Mouse (Mus musculus): ENCODE measurements around the gene Cemip2. TPM values are rescaled to one million over a fixed set of nuclear protein-coding genes. Genes with fewer than 3 reads are reported as not detected.
A peak's percentile ranks its signal among the peaks of the same experiment; 100 is the strongest.

Gene Cemip2
- polyA plus RNA-seq, 1 experiment, result 0.12 TPM

GRCm38 (mm10) chr19:21776671-21777070, 1.5 kb upstream of the Cemip2 start:
- Histone ChIP-seq H3K27me3 (replicated peaks) (peaks cover 15% of the 10 kb centered on the region), H3K4me1 (peaks cover 38% of the 10 kb centered on the region), H3K36me3 (replicated peaks; ENCODE audit: low read length) (peaks cover 7% of the 10 kb centered on the region), H3K4me3 (replicated peaks) (no peak overlapping the region), H3K9me3 (no peaks in the 10 kb centered on the region)
- TF ChIP-seq FLI1 (IDR thresholded peaks at IDR 0.05; ENCODE audit: low read length) (no peak), GATA1 (IDR thresholded peaks at IDR 0.05; ENCODE audit: borderline replicate concordance, low read length) (no peak)

GRCm38 (mm10) chr19:21777171-21777731, 891 bp upstream of the Cemip2 start:
- no peak for TF ChIP-seq GATA1 (IDR thresholded peaks at IDR 0.05; ENCODE audit: borderline replicate concordance, low read length)
- no peak for TF ChIP-seq FLI1 (IDR thresholded peaks at IDR 0.05; ENCODE audit: low read length)
- Histone ChIP-seq H3K27me3 (replicated peaks) (peaks cover 15% of the 10 kb centered on the region), H3K36me3 (replicated peaks; ENCODE audit: low read length) (peaks cover 10% of the 10 kb centered on the region), H3K9me3 (no peaks in the 10 kb centered on the region), H3K4me1 (peaks cover 38% of the 10 kb centered on the region), H3K4me3 (replicated peaks) (peak overlapping the region; percentile 97)

- H3K4me1 ChIP-seq, result peaks cover 43% of the 10 kb centered on the region
- H3K4me3 ChIP-seq (replicated peaks), result peak overlapping the region; percentile 97
- no peak for TF ChIP-seq GATA1 (IDR thresholded peaks at IDR 0.05; ENCODE audit: borderline replicate concordance, low read length)
- TF ChIP-seq FLI1 (IDR thresholded peaks at IDR 0.05; ENCODE audit: low read length), result no peak
- peaks cover 12% of the 10 kb centered on the region for H3K27me3 ChIP-seq (replicated peaks)
- H3K36me3 ChIP-seq (replicated peaks; ENCODE audit: low read length), result peaks cover 10% of the 10 kb centered on the region
- no peaks in the 10 kb centered on the region for H3K9me3 ChIP-seq
Measured at GRCm38 (mm10) chr19:21779106-21779505, 964 bp downstream of the Cemip2 start.

GRCm38 (mm10) chr19:21780663-21781062, 2.5 kb downstream of the Cemip2 start:
- Histone ChIP-seq H3K36me3 (replicated peaks; ENCODE audit: low read length) (peaks cover 10% of the 10 kb centered on the region), H3K27me3 (replicated peaks) (peaks cover 7% of the 10 kb centered on the region), H3K4me1 (peaks cover 57% of the 10 kb centered on the region)

GRCm38 (mm10) chr19:21781066-21781786, 3.1 kb downstream of the Cemip2 start:
- Histone ChIP-seq H3K27me3 (replicated peaks) (peaks cover 7% of the 10 kb centered on the region), H3K9me3 (no peaks in the 10 kb centered on the region), H3K4me1 (peaks cover 61% of the 10 kb centered on the region), H3K4me3 (replicated peaks) (no peak overlapping the region), H3K36me3 (replicated peaks; ENCODE audit: low read length) (peaks cover 10% of the 10 kb centered on the region)
- TF ChIP-seq FLI1 (IDR thresholded peaks at IDR 0.05; ENCODE audit: low read length), result no peak
- no peak for TF ChIP-seq GATA1 (IDR thresholded peaks at IDR 0.05; ENCODE audit: borderline replicate concordance, low read length)

More at GRCm38 (mm10) chr19:21780663-21781062, 2.5 kb downstream of the Cemip2 start:
- Histone ChIP-seq H3K9me3 (no peaks in the 10 kb centered on the region), H3K4me3 (replicated peaks) (no peak overlapping the region)
- no peak for TF ChIP-seq GATA1 (IDR thresholded peaks at IDR 0.05; ENCODE audit: borderline replicate concordance, low read length)
- TF ChIP-seq FLI1 (IDR thresholded peaks at IDR 0.05; ENCODE audit: low read length), result no peak

- TF ChIP-seq FLI1 (IDR thresholded peaks at IDR 0.05; ENCODE audit: low read length) (no peak), GATA1 (IDR thresholded peaks at IDR 0.05; ENCODE audit: borderline replicate concordance, low read length) (no peak)
- H3K36me3 ChIP-seq (replicated peaks; ENCODE audit: low read length), result peaks cover 10% of the 10 kb centered on the region
- peaks cover 62% of the 10 kb centered on the region for H3K4me1 ChIP-seq
- H3K27me3 ChIP-seq (replicated peaks), result peaks cover 7% of the 10 kb centered on the region
- H3K9me3 ChIP-seq, result no peaks in the 10 kb centered on the region
- no peak overlapping the region for H3K4me3 ChIP-seq (replicated peaks)
Measured at GRCm38 (mm10) chr19:21781787-21782432, 3.8 kb downstream of the Cemip2 start.

- Histone ChIP-seq H3K9me3 (no peaks in the 10 kb centered on the region), H3K36me3 (replicated peaks; ENCODE audit: low read length) (peaks cover 10% of the 10 kb centered on the region), H3K4me3 (replicated peaks) (no peak overlapping the region), H3K4me1 (peaks cover 52% of the 10 kb centered on the region), H3K27me3 (replicated peaks) (peaks cover 4% of the 10 kb centered on the region)
- TF ChIP-seq FLI1 (IDR thresholded peaks at IDR 0.05; ENCODE audit: low read length) (no peak), GATA1 (IDR thresholded peaks at IDR 0.05; ENCODE audit: borderline replicate concordance, low read length) (no peak)
Measured at GRCm38 (mm10) chr19:21783717-21784116, 5.6 kb downstream of the Cemip2 start.

- Histone ChIP-seq H3K4me1 (peaks cover 47% of the 10 kb centered on the region), H3K9me3 (no peaks in the 10 kb centered on the region)
- TF ChIP-seq GATA1 (IDR thresholded peaks at IDR 0.05; ENCODE audit: borderline replicate concordance, low read length) (no peak), FLI1 (IDR thresholded peaks at IDR 0.05; ENCODE audit: low read length) (no peak)
Measured at GRCm38 (mm10) chr19:21784331-21785131, 6.4 kb downstream of the Cemip2 start.

GRCm38 (mm10) chr19:21785132-21785528, 7.0 kb downstream of the Cemip2 start:
- Histone ChIP-seq H3K4me3 (replicated peaks) (no peak overlapping the region), H3K36me3 (replicated peaks; ENCODE audit: low read length) (peaks cover 16% of the 10 kb centered on the region), H3K27me3 (replicated peaks) (no peaks in the 10 kb centered on the region), H3K4me1 (peaks cover 44% of the 10 kb centered on the region), H3K9me3 (no peaks in the 10 kb centered on the region)
- no peak for TF ChIP-seq FLI1 (IDR thresholded peaks at IDR 0.05; ENCODE audit: low read length)
- TF ChIP-seq GATA1 (IDR thresholded peaks at IDR 0.05; ENCODE audit: borderline replicate concordance, low read length), result no peak

More at GRCm38 (mm10) chr19:21784331-21785131, 6.4 kb downstream of the Cemip2 start:
- H3K36me3 ChIP-seq (replicated peaks; ENCODE audit: low read length), result peaks cover 12% of the 10 kb centered on the region
- peaks cover 1% of the 10 kb centered on the region for H3K27me3 ChIP-seq (replicated peaks)
- H3K4me3 ChIP-seq (replicated peaks), result no peak overlapping the region
